Mouse (Mus musculus) embryonic fibroblast, embryonic 13.5 days (primary cell): ENCODE results near the gene Lrrc71. TPM values are rescaled to one million over a fixed set of nuclear protein-coding genes. Genes with fewer than 3 reads are reported as not detected.
A peak's percentile ranks its signal among the peaks of the same experiment; 100 is the strongest.

Experiments used
- H3K27ac ChIP-seq: 2 replicates; pipeline ENCODE4 v1.5.1; 2012; ENCODE audit warnings: low read length, control low read depth, inconsistent platforms; ENCODE audit not compliant: insufficient read depth
- H3K4me1 ChIP-seq: 2 replicates; pipeline ENCODE4 v1.6.1; 2011; ENCODE audit warnings: low read length; ENCODE audit not compliant: control insufficient read depth, insufficient read depth
- H3K4me3 ChIP-seq: 2 replicates; pipeline ENCODE4 v1.5.1; 2011; ENCODE audit warnings: mild to moderate bottlenecking, control low read depth, low read length; ENCODE audit not compliant: insufficient read depth
- CTCF ChIP-seq: IDR thresholded peaks from 2 replicates; pipeline ENCODE4 v1.5.1; 2011; ENCODE audit warnings: mild to moderate bottlenecking, control low read depth, low read length, moderate library complexity, borderline replicate concordance; ENCODE audit not compliant: insufficient read depth
- POLR2A ChIP-seq: IDR thresholded peaks from 2 replicates; pipeline ENCODE4 v1.6.1; 2011; ENCODE audit warnings: low read depth, mild to moderate bottlenecking, control low read depth, low read length, moderate library complexity
- polyA plus RNA-seq: library from polyadenylated mRNA; stranded (reverse); fragments of >200 nt; gene quantifications from 2 replicates; pipeline ENCODE4 v1.2.4, GENCODE M21; 2011; ENCODE audit warnings: low read depth; ENCODE audit not compliant: missing spikeins, insufficient read length

Lrrc71 gene
- 1.1 and 1.2 TPM in 2 replicates for polyA plus RNA-seq

- Histone ChIP-seq H3K27ac (no peak within 1 kb of the TSS), H3K4me1 (no peaks in the 10 kb centered on the region), H3K4me3 (no peak within 1 kb of the TSS)
- TF ChIP-seq POLR2A (no peak), CTCF (no peak)
Measured at GRCm38 (mm10) chr3:87748431-87748830, at the start of gene Lrrc71. Gene Lrrc71, minus strand, starts transcription at chr3:87748625.

- TF ChIP-seq CTCF (no peak), POLR2A (no peak)
- Histone ChIP-seq H3K4me1 (0 out of 2 replicates have a peak, but pooled peaks cover 3% of the 10 kb centered on the region), H3K27ac (no peak within 1 kb of the TSS), H3K4me3 (peak within 1 kb of the TSS; percentile 42)
Measured at GRCm38 (mm10) chr3:87796736-87797334, 48.4 kb upstream of the Lrrc71 start, which contains the start of gene Insrr. Gene Insrr, plus strand, starts transcription at chr3:87796951.

GRCm38 (mm10) chr3:87795336-87796277, 47.2 kb upstream of the Lrrc71 start:
- H3K27ac ChIP-seq = no peak overlapping the region
- no peak overlapping the region for H3K4me3 ChIP-seq
- 0 out of 2 replicates have a peak, but pooled peaks cover 3% of the 10 kb centered on the region for H3K4me1 ChIP-seq
- TF ChIP-seq POLR2A = no peak
- TF ChIP-seq CTCF = peak; percentile 46; the same call in 1 of the 2 replicates

- 0 out of 2 replicates have a peak, but pooled peaks cover 3% of the 10 kb centered on the region for H3K4me1 ChIP-seq
- H3K4me3 ChIP-seq = no peak within 1 kb of the TSS
Measured at GRCm38 (mm10) chr3:87794922-87795325, 46.5 kb upstream of the Lrrc71 start, which contains the start of gene Ntrk1. Gene Ntrk1, minus strand, starts transcription at chr3:87795162.

GRCm38 (mm10) chr3:87789768-87790167, 41.3 kb upstream of the Lrrc71 start:
- no peak overlapping the region for H3K27ac ChIP-seq
- TF ChIP-seq CTCF = no peak
- no peak for TF ChIP-seq POLR2A
- H3K4me1 ChIP-seq = no peaks in the 10 kb centered on the region
- no peak overlapping the region for H3K4me3 ChIP-seq

More at GRCm38 (mm10) chr3:87794922-87795325, 46.5 kb upstream of the Lrrc71 start, which contains the start of gene Ntrk1:
- TF ChIP-seq CTCF (no peak), POLR2A (no peak)
- H3K27ac ChIP-seq = no peak within 1 kb of the TSS

- TF ChIP-seq POLR2A (no peak), CTCF (no peak)
- H3K4me1 ChIP-seq = no peaks in the 10 kb centered on the region
- H3K27ac ChIP-seq = no peak overlapping the region
- no peak overlapping the region for H3K4me3 ChIP-seq
Measured at GRCm38 (mm10) chr3:87789248-87789647, 40.8 kb upstream of the Lrrc71 start.

- no peak overlapping the region for H3K27ac ChIP-seq
- H3K4me3 ChIP-seq = no peak overlapping the region
- TF ChIP-seq POLR2A = no peak
- no peak for TF ChIP-seq CTCF
- no peaks in the 10 kb centered on the region for H3K4me1 ChIP-seq
Measured at GRCm38 (mm10) chr3:87785626-87786214, 37.3 kb upstream of the Lrrc71 start.

GRCm38 (mm10) chr3:87785156-87785555, 36.7 kb upstream of the Lrrc71 start:
- TF ChIP-seq CTCF (no peak), POLR2A (no peak)
- no peak overlapping the region for H3K4me3 ChIP-seq
- no peaks in the 10 kb centered on the region for H3K4me1 ChIP-seq
- H3K27ac ChIP-seq = no peak overlapping the region

GRCm38 (mm10) chr3:87783282-87784023, 35.0 kb upstream of the Lrrc71 start:
- TF ChIP-seq POLR2A (no peak), CTCF (no peak)
- H3K4me1 ChIP-seq = no peaks in the 10 kb centered on the region
- H3K27ac ChIP-seq = no peak overlapping the region

More at GRCm38 (mm10) chr3:87783282-87784023, 35.0 kb upstream of the Lrrc71 start:
- H3K4me3 ChIP-seq = no peak overlapping the region
